Mouse (Mus musculus) embryo, embryonic 11 days (tissue): ENCODE data around the gene Smim5.
A peak's percentile ranks its signal among the peaks of the same experiment; 100 is the strongest.

Source experiments
- DNase-seq: peaks from one replicate; pipeline ENCODE4 v3.0.0-alpha.2; 2015

The Smim5 gene

GRCm38 (mm10) chr11:115898446-115898845 lies 1.3 kb upstream of the Smim5 start:
- DNase-seq = no peak

DNA sequence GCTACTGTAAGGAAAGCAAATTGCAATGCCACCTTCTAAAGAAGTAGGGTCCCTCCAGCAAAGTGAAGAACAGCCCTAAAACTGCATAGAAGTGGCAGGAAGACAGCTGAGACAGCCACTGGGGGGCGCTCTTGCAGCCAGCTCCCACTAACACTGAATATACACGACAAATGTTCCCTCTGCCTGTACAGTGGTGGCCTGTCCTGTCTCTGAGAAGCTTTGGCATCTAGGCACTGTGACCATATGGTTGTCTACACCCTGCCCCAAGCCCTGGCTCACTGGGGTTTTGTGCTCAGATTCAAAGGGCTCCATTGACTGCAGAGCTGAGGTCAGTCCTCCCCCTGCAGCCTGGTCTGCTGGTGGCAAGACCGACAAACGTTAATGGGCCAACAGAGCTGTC lies 880 bp upstream of the Smim5 start:
- DNase-seq = peak; percentile 42

DNA sequence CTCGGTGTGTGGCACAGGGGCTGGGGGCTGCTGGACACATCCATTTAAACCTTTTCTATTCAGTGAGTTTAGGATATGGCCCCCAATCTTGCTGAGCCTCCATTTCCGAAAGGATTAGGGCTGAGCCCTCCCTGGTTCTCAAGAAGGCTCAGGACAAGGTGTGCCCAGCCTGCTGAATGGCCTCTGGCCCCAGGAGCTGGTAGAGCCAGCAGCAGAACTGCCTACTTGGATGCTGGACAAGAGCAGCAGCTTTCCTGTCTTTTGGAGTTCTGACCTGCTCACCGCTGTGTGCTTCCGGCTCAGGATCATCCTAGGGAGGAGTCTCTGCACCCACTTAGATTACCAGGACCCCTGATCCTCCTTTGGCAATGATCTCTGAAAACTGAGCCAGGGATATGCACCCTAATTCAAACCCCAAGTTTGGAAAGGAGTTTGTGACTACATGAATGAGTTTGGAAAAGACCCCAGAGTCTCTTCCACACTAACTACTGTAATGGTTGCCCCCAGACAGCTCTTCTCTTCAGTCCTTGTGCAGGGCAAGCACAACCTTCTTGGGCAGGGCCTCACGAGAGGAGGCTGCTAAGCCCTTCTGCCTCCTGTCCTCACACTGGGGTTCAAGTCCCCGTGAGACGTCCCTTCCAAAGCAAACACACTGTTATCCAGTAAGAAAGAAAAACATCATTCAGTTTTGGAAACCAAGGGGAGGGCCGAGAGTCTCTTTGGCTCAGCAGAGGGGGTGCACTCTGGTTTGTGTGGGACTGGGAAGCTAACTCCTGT lies 983 bp downstream of the Smim5 start:
- no peak for DNase-seq

- no peak for DNase-seq
Measured at GRCm38 (mm10) chr11:115901338-115902161, 1.8 kb downstream of the Smim5 start.

- no peak for DNase-seq
Measured at GRCm38 (mm10) chr11:115902177-115902576, 2.4 kb downstream of the Smim5 start.

DNA sequence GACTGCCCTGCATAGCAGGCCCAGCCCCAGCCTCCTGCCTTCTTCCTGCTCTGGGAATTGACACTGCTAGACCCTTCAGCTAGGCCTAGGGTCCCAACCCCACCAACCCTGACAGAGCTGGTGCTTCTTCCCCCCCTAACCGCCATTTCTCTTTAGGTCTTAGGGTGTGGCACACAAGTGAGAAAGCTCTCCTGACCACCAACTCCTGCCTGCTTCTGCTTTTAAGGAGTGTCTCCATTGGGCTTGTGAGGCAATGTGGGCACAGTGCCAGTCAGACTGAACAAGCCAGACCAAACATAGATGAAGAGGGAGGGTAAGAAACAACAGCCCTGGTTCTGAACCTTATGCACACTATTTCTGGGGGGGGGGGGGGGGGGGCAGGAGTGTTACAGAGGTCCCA lies 3.1 kb downstream of the Smim5 start:
- DNase-seq = no peak

DNA sequence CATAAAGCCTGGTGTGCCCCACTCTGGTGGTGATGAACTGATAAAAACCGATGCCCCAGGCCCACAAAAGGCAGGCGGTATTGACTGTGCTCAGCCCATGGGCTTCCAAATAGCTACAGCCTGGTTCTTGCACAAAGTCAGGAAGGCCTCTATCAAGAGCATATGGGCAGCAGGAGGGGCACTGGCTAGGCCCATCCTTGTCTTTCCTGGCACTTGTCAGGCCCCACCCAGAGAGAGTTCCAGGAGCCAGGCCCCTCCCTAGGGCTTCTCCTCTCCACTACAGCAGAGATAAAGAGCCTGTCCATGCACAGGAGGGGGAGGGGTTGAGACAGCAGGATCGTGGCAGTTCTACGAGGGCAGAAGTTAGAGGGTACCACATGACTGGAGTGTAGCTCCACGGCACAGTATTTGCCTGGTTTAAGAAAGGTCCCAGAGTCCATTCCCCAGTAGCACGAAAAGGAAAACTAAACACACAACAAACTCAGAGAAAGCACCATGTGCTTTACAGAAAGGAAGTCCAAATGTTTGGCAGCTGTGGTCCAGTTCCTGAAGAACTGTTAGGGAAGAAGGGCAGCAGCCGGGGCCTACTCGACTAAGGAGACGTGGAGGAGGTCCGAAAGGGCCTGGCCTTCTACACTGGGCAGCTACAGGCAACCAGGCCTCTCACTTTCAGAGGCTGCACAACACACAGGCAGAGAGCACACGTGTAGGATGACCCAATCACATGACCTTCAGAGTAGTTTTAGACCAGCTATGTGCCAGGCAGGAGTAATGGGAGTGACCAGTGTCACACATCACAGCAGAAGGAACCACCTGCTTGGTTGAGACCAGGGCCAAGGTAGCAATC lies 3.8 kb downstream of the Smim5 start:
- DNase-seq = peak; percentile 24

GRCm38 (mm10) chr11:115904231-115904955 lies 4.6 kb downstream of the Smim5 start:
- no peak for DNase-seq

DNA sequence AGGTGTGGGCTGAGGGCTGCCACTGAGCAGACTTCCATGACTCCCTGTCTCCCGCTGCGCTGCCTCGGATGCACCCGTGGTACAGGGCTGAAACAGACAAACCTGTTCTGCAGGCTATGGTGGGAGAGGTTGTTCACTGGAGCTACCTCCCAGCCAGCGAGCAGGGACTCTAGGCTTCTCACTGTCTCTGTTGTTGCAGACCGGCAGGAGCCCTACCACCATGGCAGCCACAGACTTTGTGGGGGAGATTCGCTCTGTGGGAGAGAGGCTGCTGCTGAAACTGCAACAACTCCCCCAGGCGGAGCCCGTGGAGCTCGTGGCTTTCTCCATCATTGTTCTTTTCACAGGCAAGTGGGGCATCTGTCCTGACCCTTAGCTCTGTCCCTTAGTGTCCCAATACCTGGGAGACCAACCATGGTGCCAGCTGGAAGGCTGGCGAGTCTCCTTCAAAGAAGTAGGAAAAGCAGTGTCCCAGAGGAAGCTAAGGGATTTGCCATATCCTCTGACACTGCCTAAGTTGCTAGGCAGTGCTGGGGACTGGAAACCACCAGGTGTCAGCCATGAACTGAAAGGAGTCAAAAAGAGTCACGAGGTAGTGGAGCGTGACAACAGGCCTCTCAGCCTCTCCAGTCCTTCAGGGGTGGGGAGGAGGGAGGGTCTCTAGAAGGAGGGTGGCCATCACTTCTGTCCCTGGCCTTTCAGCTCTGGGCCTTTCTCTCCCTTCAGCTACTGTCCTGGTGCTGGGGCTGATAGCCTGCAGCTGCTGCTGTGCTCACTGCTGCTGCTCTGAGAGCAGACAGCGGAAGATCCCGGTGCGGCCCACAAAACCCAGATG lies 5.4 kb downstream of the Smim5 start:
- no peak for DNase-seq

DNA sequence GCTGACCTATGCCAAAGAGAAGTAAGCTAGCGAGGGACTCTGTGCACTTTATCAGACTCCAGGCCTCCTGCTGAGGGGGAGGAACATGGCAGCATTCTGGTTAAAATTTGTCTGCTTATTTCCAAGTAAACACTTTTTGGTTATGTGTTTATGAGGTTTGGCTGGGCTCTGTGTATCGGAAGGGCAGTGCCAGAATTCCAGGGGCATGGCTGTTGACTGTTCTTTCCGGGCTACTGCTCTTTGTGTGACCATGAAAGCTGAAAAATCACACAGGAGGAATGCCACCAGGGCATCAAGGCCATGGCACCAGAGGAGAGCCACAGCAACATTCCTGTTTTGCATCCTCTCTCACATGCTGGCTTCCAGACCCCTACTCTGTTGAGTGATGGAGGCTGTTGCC lies 6.3 kb downstream of the Smim5 start:
- no peak for DNase-seq

GRCm38 (mm10) chr11:115906521-115906920 lies 6.8 kb downstream of the Smim5 start:
- no peak for DNase-seq

- no peak for DNase-seq
Measured at GRCm38 (mm10) chr11:115911134-115911561, 11.4 kb downstream of the Smim5 start.

- DNase-seq = no peak
Measured at GRCm38 (mm10) chr11:115911632-115912376, 12.0 kb downstream of the Smim5 start, which contains the start of gene Smim6. Smim6 (plus strand) TSS chr11:115912017.

DNA sequence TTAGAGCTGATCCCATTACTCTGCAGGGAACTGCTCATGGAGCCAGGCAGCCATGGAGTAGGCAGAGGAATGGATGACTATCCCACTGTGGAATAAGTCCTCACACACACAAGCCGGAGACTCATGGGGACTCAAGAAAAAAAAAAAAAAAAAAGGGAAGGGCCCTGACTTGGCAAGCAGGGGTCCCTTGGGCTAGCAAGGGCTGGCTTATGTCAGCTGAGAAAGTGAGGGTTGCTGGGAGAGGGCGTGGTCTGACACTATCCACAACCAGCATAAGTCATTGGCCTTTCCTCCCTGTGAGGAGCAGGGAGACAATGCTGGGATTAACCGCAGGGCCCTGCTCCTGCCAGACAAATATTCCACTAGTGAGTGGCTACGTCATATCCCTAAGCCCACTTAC lies 16.8 kb downstream of the Smim5 start:
- no peak for DNase-seq

DNA sequence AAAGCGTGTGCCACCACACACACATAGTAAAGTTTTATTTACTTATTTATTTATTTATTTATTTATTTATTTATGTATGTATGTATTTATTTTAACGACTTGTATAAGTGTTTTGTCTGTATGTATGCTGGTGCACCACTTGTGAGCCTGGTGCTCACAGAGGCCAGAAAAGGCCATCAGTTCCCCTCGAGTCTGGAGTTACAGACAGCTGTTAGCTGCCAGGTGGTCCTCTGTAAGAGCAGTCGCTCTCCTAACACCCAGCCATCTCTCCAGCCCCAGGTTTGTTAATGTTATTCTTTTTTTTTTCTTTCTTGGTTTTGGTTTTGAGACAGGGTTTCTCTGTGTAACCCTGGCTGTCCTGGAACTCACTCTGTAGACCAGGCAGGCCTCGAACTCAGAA lies 18.9 kb downstream of the Smim5 start:
- DNase-seq = no peak

- no peak for DNase-seq
Measured at GRCm38 (mm10) chr11:115919073-115919472, 19.3 kb downstream of the Smim5 start.

DNA sequence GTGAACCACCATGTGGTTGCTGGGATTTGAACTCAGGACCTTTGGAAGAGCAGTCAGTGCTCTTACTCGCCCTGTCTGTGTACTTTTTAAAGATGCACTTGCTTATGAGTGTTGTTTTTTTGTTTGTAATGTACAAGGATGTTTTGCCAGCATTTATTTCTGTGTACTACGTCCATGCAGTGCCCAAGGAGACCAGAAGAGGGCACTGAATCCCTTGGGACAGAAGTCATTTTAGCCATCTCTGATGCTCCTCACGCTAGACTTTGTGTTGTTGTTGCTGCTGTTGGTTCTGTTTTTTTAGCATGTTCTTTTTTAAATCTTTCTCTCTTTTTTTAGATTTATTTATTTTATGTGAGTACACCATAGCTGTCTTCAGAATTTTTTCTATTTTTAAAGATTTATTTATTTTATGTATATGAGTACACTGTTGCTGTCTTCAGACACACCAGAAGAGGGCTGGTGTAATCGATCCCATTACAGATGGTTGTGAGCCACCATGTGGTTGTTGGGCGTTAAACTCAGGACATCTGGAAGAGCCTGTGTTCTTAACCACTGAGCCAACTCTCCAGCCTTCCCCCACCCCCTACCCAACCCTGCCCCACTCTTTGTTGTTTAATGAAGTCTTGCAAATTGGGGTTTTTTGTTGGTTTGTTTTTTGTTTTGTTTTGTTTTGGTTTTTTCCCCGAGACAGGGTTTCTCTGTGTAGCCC lies 20.5 kb downstream of the Smim5 start:
- DNase-seq = peak; percentile 61

DNA sequence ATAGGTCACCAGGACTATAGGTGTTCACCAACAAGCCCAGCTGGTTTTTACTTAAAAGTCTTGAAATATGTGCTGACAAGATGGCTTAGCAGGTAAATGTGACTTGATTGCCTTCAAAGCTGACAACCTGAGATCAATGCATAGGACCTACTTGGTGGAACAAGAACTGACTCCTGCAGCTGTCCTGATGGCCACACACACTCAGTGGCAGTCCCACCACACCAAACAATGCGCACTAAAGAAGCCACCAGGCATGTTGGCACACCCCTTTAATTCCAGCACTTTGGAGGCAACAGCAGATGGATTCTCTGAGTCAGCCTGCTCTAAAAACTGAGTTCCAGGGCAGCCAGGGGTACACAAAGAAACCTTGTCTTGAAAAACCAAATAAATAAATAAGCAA lies 22.2 kb downstream of the Smim5 start:
- no peak for DNase-seq

DNA sequence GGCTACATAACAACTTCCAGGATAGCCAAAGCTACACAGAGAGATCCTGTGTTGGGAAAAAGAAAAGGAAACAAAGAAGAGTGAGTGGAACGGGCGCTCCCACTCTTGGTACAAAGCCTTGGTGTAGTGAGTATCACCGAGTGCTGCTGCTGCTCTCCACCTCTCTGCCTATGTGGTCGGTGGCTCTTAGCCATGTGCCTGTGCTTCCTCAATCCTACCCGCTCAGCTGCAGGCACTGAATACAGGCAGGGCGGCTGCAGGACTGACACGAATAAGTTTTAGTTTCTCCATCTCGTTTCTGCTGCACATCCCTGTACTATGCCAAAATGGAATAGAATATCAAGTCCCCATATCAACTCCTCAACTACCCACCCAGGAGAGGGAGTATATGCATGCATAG lies 29.3 kb downstream of the Smim5 start:
- DNase-seq = no peak

DNA sequence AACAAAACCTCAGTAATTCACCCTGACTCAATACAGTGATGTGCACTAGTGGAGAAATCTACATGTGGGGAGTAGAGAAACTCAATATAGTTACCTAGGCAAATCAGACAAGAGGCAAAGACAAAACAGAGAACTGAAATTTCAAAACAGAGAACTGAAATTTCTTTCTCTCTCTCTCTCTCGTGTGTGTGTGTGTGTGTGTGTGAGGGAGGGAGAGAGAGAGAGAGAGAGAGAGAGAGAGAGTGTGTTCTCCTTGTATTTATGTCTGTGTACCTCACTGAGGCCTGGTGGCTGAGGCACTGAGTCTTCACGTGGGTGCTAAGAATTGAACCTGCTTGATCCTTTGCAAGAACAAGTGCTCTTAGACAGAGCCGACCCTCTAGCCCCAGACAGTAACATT lies 30.1 kb downstream of the Smim5 start:
- no peak for DNase-seq
